Mouse (Mus musculus) naive thymus-derived CD4-positive, alpha-beta T cell, adult 2 months (primary cell): ENCODE results near the gene Nf1.
A peak's percentile ranks its signal among the peaks of the same experiment; 100 is the strongest.

ENCODE experiments used
- DNase-seq: peaks from one replicate; pipeline ENCODE4 v3.0.0-alpha.2; 2011; ENCODE audit warnings: low read depth

The Nf1 gene

DNA sequence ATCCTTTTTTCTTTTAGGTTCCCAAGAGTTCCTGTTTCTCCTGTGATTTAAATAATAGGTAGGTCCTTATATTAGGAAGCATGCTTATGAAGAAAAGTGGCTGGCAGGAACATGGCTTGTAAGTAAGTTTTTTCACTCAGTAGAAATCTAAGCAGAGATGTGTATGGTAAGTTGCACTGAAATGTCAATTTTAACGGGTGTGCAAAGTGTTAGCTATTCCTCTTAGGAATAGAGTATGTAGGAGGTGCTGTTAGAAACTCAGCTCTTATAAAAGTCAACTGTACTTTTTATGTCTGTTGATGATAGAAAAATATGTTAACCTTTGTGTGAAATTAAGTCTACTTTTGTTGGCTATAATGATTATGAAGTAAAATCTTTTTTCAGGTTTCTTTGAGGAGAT, 128.6 kb downstream of the Nf1 start:
- no peak for DNase-seq

DNA sequence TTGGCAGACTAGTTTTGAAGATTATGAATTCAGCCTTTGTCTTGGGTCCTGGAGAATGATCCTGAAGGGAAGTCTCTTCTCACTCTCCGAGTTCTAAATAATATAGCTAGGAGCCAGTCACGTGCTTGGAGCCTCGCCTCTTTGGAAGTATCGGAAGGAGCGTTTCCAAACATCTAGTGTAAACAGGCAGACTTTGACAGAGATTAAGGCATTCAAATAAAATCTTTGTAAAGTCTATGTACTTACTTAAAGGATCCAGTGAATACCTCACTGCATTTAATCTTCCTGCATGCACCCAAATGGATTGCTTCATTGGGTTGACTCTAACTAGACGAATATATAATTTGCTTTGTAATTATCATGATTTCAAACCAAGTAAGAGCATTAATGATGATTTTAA, 143.9 kb downstream of the Nf1 start:
- no peak for DNase-seq

DNA sequence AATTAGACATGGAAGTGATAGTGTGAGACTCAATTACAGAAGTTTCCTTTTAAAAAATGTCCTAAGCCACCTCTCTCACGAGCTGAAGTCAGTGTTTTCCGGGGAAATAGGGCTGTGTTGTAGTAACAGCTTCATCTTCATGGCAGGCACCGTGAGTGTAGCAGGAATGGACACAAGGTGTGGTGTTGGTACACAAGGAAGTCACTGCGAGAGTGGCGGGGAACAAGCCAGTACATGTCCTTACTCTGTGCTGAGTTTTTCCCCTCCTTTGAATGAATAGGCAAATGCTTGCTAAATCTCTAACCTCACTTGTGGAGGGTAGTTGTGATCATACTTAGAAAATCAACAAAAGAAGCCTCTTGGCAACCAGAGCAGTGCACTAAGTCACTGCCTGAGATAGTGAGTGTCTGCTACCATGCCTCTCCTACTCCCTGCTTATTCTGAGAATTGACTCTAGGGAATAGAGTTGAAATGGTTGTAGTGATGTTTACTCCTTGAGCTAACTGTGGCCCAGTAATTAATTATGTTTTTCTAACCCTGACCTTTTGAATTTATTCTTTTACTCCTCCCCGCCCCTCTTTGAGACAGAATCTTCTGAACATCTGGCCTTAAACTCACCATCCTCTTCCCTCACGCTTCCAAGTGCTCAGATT, 144.5 kb downstream of the Nf1 start:
- DNase-seq, result no peak

DNA sequence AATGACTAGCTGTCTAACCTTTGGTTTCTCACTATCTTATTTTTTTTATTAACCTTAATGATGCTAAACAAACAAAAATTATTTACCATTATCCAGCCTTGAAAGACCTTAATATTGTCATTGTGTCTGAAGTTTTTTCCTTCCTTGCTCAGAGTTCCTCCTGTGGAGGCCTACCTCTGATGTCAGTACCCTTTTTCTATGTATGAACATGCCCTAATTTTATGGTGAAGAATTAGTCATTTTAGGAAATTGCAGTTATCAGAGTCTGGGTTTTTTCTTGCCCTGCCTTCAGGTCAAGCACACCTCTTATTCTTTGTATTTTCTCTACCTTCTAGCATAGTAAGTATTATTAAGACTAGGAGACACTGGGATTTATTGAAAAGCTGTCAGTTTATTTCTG, 145.2 kb downstream of the Nf1 start:
- no peak for DNase-seq

DNA sequence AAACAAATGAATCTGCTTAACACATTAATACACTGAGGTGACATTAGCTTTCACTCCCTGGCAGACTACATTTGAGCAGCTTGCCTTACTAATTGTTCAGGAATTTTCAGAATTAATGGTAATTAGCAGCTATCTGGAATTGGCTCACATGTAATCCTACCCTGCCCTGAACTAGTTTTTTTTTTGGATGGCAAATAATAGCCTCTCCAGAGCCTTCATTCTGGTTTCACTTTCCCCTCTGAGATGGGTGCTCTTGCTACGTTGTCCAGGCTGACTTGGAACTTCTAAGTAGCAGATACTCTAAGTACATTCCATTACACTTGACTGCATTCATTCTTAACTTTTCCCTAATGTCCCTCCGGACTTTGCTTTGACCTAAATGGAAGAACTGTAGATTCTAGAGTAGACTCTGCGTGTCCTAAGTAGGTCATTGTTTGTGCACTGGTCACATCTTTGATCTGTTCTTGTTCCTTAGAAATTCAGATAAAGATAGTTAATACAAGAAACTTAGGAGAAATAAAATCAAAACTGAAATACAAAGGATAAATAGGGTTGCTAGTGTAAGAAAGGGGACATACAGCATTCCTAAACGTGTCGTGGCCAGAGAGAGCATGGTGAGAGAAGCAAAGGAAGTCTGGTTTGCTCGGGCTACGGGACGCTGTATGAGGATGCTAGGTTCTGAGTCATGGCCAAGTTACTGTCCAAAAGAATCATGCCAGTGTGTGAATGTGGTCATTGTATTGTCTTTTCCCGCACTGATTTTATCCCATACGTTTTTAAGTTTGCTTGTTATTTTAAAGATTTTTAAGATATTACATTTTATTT, 155.7 kb downstream of the Nf1 start:
- DNase-seq, result no peak

DNA sequence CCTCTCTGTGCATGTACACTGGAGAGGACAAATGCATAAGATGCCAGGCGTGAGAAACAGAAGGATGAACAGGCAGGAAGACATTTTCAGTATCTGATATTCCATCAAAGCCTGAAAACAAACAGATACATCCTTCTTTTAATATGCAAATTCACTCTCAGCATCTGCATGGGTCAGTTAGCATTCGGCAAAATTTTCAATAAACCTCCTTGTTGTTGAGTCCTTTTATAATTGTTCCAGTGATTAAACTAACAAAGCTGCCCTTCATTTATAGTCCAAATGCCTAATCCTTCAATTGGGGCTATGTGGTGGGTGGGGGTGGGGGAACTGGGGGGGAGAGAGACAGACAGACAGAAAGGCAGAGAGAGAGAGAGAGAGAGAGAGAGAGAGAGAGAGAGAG, 163.4 kb downstream of the Nf1 start:
- no peak for DNase-seq

DNA sequence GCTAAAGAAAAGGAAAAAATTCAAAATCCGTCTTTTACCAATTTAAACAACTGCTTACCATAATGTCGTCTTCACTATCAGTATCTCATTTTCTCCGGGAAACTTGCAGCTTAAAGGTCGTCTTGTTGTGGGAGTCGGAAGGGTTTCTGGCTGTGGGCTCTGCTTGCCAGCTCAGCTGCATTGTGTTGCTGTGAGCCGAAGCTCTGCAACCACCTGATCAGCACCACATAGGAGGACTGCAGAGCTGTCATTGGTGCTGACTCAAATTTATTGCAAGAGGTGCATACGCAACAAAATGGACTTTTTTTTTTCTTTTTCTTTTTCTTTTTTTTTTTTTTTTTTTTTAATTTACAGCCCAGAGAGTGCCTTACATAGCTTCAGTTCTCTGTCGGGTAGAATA, 164.4 kb downstream of the Nf1 start, which contains the start of gene Omg:
TSS of gene Omg (minus strand) at position 240 of the 400 bp plus-strand sequence.
- DNase-seq, result no peak

DNA sequence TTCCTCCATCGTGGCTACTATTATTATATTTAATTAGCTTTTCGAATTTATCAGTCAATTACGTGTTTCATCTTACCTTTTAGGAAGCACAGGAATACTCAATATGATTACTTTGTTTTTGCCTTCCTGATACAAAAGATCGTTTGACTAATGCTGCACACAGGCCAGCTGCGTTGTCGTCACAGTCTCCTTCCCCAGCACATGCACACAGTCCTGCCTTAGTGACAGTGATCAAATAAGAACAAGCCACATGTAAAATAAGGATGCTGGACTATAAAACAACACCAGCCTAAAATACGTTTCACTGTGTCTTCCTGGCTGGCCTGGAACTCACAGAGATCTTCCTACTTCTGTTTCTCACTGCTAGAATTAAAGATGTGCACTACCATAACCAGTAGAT, 165.0 kb downstream of the Nf1 start:
- no peak for DNase-seq

DNA sequence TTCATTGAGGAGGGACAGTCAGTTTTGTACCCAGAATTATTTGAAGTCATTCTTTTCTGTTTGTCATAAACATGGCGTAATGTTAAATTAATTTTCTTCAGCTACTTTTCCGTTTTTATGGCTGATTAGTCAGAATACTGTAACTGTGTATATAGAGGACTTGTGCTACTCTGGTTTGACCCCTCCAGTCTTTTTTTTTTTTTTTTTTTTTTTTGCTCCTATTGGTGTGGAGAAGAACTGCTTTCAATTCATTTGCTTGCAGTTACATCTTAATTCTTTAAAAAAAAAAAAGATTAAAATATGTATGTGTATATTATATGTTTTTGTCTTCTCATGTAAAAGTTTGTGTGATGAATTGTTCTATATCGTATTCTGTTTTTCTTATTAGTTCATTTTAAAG, 172.5 kb downstream of the Nf1 start:
- DNase-seq, result no peak

DNA sequence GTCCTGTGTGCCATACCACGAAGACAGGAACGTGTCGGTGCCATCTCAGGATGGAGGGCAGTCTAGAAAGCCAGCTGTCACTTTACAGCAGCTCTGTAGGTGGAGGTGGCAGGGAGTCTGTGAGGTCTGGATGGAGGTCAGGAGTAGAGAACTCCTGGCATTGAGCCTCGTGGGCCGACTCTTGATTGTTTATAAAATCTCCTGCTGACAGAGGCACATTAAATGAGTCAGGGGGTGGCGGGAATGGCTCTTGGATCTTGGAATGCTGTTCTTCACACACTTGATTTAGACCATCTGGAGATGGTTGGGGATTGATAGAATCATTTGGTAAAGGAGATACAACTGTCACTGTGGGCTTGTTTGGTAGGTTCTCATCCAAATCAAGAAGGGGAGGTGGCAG, 175.8 kb downstream of the Nf1 start:
- no peak for DNase-seq

DNA sequence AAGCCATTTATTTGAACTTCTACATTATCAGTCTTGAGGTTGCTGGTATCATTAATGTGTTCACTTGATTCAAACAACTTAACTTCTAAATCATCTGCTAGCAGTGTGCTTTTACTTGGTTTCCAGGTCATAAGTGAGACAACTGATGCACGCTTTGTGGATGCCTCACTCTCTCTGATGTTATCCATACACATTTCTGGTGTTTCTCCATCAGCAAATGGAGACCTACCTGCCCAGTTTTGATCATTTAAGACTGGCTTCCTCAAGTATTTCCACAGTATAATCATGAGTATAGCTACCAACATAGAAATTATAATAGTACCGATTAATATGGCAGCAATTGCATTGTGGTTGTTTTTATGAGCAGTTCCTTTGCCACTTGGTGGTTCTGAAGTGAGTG, 176.3 kb downstream of the Nf1 start:
- no peak for DNase-seq

DNA sequence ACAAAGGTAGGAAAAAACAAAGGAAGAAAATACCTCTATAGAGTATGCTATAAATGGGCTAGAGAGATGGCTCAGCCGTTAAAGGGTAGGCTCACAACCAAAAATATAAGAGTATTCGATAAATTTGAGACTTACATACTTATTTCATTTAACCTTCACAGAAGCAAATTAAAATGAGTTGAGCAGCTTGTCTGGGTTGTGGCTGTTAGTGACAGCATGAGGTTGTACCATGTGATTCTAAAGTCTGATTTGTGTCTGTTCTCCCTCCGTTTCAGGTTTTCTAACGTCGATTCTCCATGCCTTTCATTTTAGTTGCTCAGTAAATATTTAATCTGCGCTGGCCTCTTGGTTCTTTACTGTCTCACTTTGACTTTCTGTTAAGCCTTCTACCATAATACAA, 179.8 kb downstream of the Nf1 start:
- peak; percentile 43 for DNase-seq

DNA sequence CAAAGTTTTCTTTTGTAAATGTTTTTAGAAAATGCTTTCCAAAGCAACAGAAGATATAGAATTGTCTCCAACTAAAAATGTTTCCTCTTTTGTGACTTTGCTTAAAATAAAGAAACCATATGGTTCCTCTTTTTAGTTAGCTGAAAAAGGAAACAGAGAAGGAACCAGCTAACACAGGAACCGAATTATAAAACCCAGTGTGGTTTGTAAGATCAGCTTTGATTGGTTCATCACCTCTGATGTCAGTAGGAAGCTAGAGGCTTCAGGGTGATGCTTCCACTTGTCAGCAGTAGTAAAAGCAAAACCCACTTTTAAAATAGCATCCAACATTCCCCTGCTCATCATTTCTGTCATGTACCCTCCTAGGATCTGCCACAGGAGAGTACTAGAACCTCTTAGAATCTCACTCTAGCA, 180.4 kb downstream of the Nf1 start:
- peak; percentile 89 for DNase-seq

DNA sequence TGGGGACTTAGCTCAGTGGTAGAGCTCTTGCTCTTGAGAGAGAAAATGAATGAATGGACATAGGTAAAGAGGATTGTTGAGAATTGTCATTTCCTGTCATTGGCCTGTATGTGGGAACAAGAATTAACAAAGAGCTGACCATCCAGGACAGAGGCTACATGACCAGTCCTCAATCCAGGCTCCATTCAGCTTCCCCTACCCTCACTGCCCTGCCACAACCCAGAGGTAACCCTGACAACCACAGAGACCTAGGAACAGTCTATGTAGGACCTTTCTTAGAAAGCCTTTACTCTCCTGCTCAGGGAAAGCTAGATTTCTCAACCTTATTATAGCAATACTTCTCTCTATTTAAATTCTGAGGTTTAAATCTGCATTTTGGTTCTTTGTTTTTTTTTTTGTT, 181.3 kb downstream of the Nf1 start:
- peak; percentile 42 for DNase-seq

DNA sequence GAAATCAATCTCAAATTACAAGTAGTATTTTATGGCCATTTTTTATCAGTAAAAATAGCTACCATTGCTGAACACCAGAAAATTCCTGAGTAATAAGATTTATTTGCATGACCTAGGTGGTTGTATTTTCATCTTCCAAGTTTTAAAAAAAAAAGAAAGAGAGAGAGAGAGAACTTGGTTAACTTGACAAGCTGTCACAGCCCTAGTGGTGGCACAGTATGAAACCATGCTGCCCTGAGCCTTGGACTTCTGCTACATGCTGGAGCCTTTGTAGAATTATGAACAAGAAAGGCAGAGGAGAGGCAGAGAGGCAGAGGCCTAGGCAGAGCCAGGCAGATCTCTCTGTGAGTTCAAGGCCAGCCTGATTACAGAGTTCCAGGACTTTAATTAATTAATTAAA, 182.4 kb downstream of the Nf1 start:
- DNase-seq, result peak; percentile 63

DNA sequence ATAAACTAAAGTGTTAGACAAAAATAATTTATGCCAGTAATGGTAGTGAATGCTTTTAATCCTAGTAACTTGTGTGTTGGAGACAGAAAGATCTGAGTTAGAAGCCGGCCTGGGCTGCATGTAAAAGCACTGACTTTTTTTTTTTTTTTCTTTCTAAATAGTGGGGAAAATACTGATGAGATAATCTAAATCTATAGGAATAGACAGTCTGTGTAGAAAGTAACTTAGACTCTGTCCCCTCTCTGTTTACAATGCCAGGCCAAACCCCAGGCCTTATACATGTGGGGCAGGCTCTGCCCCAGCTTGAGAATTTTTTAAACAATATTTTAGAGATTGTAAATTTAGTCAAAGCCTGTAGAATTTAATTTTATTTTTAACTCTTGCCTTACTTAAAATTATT, 183.5 kb downstream of the Nf1 start:
- DNase-seq, result peak; percentile 23

DNA sequence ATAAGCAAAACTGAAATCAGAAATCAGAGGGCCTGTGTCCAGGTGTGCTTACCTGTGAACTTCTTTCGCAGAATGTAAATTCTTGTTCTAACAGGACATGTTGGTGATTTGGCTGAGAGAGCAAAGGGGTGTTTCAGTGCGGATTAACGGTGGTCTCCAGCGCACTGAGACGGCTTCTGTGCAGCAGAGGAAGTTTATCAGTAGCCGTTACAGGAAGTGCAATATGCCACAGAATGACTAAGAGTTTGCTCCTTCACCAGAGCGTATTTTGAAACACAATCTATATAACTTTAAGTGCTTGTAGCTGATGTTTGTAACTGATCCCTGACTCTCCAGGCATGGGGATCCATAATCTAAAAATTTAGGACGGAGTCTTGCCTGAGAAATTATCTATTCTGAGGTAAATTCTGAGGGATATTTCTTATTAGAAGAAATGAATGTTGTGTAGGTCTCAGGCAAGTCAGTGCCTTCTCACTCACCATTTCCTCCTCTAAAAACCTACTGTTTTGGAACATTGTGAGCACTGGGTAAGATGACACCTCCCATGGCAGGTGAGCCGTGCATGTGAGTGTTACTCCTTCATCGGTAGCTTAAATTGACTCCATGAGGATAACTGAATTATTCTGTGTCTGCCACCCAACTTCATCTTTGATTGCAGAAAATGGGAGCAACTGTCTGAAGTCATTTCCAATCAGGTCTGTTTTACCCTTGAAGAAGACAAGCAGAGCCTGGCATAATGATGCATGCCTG, 184.2 kb downstream of the Nf1 start, which contains the start of gene Evi2b:
TSS of gene Evi2b (minus strand) at position 203 of the 750 bp plus-strand sequence.
- peak; percentile 73 for DNase-seq

DNA sequence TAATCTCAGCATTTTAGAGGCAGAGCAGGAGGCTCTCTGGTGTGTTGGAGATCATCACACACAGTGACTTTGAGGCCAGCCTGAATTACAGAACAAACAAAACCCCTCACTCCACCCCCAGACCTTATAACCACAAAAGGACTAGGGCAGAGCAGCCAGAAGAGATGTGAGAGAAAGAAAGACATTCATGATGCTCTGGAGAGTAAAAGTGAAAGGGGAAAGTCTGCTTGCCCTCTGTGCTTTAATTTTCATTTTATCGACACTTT, 184.8 kb downstream of the Nf1 start:
- no peak for DNase-seq

DNA sequence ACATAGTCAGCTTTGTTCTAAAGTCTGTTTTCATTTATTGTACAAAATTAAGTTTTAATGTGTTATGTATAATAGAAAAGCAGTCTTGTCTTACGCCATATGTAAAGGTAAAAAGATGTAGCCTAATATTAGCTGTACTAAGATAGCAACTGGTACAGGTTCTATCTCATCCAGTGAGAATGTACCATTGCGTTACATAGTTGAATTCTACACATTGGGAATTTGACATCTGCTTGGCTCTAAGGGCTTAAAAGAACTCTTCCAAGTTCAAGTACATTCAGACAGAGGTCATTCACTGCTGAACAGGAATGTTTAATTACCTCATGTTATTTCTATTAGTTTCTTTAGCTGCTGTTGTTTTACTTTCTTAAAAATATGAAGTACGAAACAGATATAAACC, 187.1 kb downstream of the Nf1 start:
- DNase-seq, result peak; percentile 11

DNA sequence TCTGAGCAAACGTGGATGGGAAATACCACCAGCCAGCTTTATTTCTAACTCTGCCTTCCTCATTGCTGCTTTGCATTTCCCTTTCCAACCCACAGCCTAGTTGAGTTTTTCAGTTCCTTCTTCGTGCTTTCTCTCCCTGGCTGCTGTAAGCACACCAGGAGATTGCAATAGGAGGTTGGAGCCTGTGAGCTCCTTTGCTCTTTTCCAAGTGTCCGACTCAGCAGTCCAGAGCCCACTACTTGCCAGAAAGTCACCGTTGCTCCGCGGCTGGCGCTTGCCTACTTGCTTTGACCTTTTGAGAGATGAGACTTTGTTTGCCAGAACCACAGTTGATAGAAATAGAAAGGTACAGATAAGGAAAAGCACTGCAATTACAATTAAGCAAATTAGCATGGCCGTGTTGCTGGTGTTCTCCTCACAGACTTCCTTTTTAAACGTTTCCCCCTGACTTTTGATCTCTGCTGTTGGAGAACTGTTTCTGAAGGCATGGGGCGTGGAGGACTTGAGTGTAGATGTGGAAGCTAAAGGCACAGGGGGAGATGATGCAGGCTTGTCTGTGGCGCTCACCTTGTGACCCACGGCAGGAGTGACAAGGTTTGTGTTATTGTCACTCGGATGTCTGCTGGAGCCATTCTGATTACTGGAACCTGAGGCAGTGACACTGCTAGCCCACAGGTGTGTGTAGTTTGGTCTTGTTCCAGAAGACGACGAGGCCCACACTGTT, 187.7 kb downstream of the Nf1 start:
- peak; percentile 57 for DNase-seq

DNA sequence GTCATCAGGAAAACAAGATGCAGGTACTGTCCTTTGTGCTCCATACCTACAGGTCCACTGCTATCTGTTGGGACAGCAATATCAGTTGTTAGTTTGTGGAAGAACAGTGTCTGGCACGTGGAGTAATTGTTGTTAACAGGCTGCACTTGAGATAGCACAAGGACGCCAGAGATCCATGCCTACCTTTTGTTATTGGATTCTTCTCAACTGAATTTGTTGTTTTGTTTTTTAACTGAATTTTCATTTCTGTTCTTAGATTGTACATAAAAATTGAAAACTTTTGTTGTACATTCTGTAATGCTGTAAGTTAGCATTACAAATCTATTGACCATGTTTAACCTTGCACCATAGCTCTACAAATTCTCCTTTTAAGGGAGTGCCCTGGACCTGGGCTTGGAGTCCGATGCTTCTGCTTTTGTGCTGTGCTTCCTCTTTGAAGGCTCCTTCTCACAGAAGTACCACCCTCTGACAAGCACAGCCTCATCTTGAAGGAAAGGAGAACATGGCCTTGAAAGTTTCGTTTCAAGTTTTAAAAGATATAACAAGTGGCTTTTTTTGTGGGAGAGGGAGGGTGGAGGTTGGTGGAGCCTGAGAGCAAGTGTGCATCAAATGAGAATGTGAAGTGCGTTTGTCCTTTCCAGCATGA, 188.4 kb downstream of the Nf1 start:
- peak; percentile 66 for DNase-seq

DNA sequence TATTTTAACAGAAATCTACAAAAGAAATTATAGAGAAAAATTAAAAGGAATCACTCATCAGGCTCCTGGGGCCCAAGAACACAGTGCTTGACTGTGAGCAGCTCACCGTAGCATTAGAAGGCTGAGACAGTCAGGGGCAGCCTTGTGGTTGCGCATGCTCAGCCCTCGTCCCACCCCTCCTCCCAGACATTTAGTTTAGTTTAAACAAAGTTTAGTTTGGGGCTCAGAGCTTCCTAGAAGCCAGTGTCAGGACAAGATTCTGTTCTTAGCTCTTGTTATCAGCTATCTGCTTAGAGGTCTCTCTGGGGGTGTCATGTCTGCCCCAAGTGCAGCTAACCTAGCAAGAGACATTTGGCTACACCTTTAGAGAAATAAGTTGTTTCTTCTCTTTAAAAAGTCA, 189.1 kb downstream of the Nf1 start:
- peak; percentile 44 for DNase-seq
